Mouse (Mus musculus) cerebellum, adult 2 months (tissue): ENCODE results near the gene Nelfb.

ENCODE experiments used
- CTCF ChIP-seq: fragments of 200-500 bp; IDR thresholded peaks from 2 replicates; pipeline ENCODE4 v1.5.1; 2011; ENCODE audit warnings: low read depth, mild to moderate bottlenecking, control low read depth, low read length, moderate library complexity, borderline replicate concordance; ENCODE audit not compliant: insufficient read depth
- POLR2A ChIP-seq: fragments of 200-500 bp; IDR thresholded peaks from 2 replicates; pipeline ENCODE4 v1.6.1; 2011; ENCODE audit warnings: low read length, control low read depth, borderline replicate concordance; ENCODE audit not compliant: insufficient read depth

DNA sequence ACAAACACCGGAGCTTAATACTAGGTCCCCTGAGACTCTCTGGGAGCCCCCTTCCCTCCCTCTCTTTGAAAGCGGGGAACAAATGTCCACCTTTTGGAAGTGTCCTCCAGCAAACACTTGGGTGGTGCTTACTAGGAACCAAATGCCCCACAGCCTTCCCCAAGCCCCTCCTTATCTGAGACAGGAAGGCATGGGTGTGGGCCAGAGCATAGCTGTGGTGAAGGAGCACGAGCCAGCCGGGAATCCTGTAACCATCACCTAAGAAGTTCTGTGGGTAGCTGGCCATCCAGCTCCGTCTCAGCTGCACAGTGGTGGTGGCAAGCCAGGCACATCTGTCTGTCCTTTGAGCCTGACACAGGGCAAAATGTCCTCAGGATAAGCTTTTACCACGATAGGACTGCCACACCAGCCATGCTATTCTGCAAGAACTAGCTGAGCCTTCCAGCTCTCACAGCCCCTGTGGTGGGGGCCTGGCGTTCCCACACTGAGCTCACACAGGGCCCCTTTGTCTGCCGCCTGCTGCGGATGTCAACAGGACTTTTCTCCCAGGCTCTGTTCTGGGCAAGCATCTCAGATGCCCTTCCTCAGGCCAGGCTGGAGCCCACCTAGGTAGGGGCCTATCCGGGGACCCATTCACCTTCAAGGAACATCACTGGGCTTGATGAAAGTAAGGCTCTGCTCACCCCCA, 32.9 kb downstream of the Nelfb start:
- TF ChIP-seq CTCF (no peak), POLR2A (no peak)
